Mouse (Mus musculus) forebrain, embryonic 11.5 days (tissue): ENCODE measurements at regions not wholly inside any gene's neighbourhood (a gene's known extent, or its start where the extent isn't known, plus 50 kb on each side); places are given as distances from the start of the nearest gene placed in this dataset.

ENCODE experiments used
- ATAC-seq: fragments of 200-750 bp; cut with Nextera tagmentation; replicated peaks from 2 replicates; pipeline ENCODE4 v1.8.0; 2017; ENCODE audit warnings: moderate TSS enrichment; ENCODE audit not compliant: low FRiP score
- DNase-seq: peaks from one replicate; pipeline ENCODE4 v3.0.0-alpha.2; 2017; ENCODE audit warnings: low spot score
- H3K27ac ChIP-seq: fragments of 300-500 bp; sonication (generic); 2 replicates; pipeline ENCODE4 v1.5.1; 2014; ENCODE audit warnings: low read depth, low read length
- H3K27me3 ChIP-seq: fragments of 300-500 bp; sonication (generic); 2 replicates; pipeline ENCODE4 v1.6.1; 2014; ENCODE audit warnings: mild to moderate bottlenecking, low read length, mixed read lengths; ENCODE audit not compliant: control insufficient read depth, insufficient read depth
- H3K36me3 ChIP-seq: fragments of 300-500 bp; sonication (generic); 2 replicates; pipeline ENCODE4 v1.6.1; 2014; ENCODE audit warnings: mild to moderate bottlenecking, low read length, moderate library complexity, mixed read lengths; ENCODE audit not compliant: control insufficient read depth, insufficient read depth
- H3K4me1 ChIP-seq: fragments of 300-500 bp; sonication (generic); replicated peaks from 2 replicates; pipeline ENCODE4 v1.6.1; 2014; ENCODE audit warnings: low read length, mixed read lengths; ENCODE audit not compliant: control insufficient read depth, insufficient read depth
- H3K4me2 ChIP-seq: fragments of 300-500 bp; sonication (generic); 2 replicates; pipeline ENCODE4 v1.6.1; 2014; ENCODE audit warnings: low read depth, mild to moderate bottlenecking, low read length, moderate library complexity, mixed read lengths; ENCODE audit not compliant: severe bottlenecking
- H3K4me3 ChIP-seq: fragments of 300-500 bp; sonication (generic); 2 replicates; pipeline ENCODE4 v1.5.1; 2014; ENCODE audit warnings: low read depth, low read length
- H3K9ac ChIP-seq: fragments of 300-500 bp; sonication (generic); 2 replicates; pipeline ENCODE4 v1.6.1; 2014; ENCODE audit warnings: low read length
- H3K9me3 ChIP-seq: fragments of 300-500 bp; sonication (generic); 2 replicates; pipeline ENCODE4 v1.6.1; 2016; ENCODE audit warnings: low read length, mixed read lengths; ENCODE audit not compliant: control insufficient read depth
- WGBS: fragments of 180-500 bp; shearing (Covaris S2); extraction: QIAGEN DNeasy Blood & Tissue Kit; methylation state at CpG from one replicate; pipeline ENCODE4 v1.1.7; 2014; 5-methylcytosine and 5-hydroxymethylcytosine counted together

DNA sequence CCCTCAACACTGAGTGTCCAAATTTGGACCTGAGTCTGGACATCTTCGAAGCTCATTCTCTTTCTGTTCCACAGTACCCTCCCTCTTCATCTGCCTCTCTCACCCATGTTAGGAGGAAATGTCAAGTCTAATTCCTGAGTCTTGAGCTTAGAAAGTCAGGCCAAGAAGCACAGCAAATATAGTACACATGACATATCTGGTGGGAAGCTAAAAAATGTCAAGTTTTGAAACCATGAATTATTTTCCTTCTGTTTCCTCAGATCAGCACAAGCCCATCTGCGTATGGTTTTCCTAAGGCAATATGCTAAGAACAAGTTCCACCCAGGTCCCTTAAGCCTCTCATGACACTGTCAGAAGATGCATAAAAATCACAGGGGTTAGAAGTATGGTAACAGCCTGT lies 553.6 kb upstream of the Cdh11 start:
- no peak overlapping the region for H3K4me3 ChIP-seq
- H3K9me3 ChIP-seq, result no peaks in the 10 kb centered on the region
- no peaks in the 10 kb centered on the region for H3K27me3 ChIP-seq
- H3K4me2 ChIP-seq, result no peak overlapping the region
- WGBS, result 89% methylated on average over 2 of the region's 2 CpGs
- no peak overlapping the region for H3K9ac ChIP-seq
- DNase-seq, result no peak
- no peaks in the 10 kb centered on the region for H3K4me1 ChIP-seq
- no peak overlapping the region for H3K27ac ChIP-seq
- H3K36me3 ChIP-seq, result no peaks in the 10 kb centered on the region
- no peak for ATAC-seq

DNA sequence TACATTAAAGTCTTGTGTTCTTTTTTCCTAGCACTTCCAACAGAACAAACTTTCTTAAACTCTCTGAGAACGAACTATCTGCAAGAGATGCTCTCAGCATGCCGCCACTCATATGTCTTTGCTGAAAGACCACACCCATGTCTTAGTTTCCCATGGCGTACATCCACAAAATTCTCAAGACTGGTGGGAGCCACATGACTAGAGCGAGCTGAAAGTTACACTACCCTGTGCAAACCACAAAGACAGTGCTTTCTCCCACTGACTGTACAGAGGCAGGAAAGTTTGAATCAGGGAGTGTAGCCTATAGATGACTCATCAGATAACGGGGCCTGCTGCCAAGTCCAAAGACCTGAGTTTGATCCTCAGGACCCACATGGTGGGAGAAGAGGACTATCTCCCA lies 554.5 kb upstream of the Cdh11 start:
- Histone ChIP-seq H3K9me3 (no peaks in the 10 kb centered on the region), H3K4me2 (no peak overlapping the region), H3K27me3 (no peaks in the 10 kb centered on the region), H3K4me1 (no peaks in the 10 kb centered on the region), H3K4me3 (no peak overlapping the region), H3K27ac (no peak overlapping the region), H3K9ac (no peak overlapping the region), H3K36me3 (no peaks in the 10 kb centered on the region)
- ATAC-seq (no peak), DNase-seq (no peak)
- 91% methylated on average over 5 of the region's 5 CpGs for WGBS

DNA sequence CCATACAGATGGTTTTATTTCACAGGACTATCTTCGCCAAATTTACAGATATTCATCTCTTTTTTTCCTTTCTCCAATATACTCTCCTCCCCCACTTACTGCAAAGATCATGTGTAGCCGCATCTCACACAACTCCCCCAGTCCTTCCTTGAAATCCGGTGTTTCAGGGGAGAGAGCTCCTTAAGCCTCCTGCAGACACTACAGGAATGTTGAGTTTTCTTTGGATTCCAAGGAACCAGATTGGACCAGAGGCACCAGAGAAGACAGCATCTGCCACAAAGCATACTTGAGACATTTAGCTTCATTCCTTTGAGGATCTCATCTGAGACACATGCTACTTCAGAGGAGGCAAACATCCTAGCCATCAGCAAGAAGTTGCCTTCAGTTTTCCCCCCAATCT lies 558.4 kb upstream of the Cdh11 start:
- no peak for ATAC-seq

DNA sequence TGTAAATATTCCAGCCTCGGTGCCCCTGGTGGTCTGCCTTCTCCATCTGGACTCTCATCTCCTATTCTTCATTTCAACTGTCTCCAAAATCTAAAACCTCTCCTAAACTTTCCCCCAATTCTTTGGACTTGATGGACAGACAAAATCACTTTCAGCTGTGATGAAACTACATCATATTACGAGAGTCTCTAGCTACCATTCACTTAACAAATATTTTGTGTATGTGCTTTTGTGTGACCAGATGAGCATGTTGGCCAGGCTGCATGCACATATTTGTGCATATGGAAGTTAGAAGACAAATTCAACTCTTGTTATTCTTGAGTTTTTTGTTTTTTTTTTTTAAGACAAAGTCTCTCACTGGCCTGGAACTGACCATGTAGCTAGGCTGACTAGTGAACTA lies 559.4 kb upstream of the Cdh11 start:
- no peaks in the 10 kb centered on the region for H3K27me3 ChIP-seq
- WGBS, result 78% methylated on average over 2 of the region's 2 CpGs
- no peak overlapping the region for H3K4me3 ChIP-seq

More for the DNA sequence above, 558.4 kb upstream of the Cdh11 start:
- H3K27me3 ChIP-seq, result no peaks in the 10 kb centered on the region
- WGBS, result 87% methylated on average over 3 of the region's 3 CpGs
- no peak overlapping the region for H3K4me2 ChIP-seq
- DNase-seq, result no peak
- H3K27ac ChIP-seq, result no peak overlapping the region
- no peaks in the 10 kb centered on the region for H3K36me3 ChIP-seq
- H3K9me3 ChIP-seq, result no peaks in the 10 kb centered on the region
- no peaks in the 10 kb centered on the region for H3K4me1 ChIP-seq
- no peak overlapping the region for H3K4me3 ChIP-seq
- no peak overlapping the region for H3K9ac ChIP-seq

DNA sequence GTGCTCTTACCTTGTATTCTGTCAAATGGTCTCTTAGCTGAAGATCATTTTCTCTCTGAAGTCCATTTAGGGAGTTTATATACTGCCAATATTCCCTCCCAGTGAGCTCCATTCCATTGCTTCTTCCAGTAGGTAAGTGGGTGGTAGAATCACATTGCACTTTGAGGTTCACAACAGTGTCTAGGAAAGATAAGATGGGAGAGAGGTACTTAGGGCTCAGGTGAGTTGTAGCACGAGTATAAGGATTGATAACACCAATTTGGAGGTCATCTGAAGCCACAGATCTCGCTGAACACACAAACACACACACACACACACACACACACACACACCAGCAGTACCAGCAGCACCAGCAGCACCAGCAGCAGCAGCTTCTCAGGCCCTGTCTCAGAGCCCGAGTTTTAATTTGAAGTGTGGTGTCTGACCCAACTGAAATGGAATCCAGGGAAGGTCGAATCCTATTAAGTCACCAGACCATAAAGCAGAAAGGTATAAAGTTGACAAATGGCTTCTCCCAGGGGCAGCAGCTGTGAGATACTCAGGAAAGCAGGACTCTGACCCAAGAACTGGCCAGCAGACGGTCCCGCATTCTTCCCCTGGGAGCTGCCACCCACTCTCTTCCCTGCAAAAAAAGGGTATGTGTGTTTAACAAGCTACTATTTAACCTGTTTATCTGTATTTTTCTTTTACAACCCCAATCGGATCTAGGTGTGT lies 561.9 kb upstream of the Cdh11 start:
- H3K4me1 ChIP-seq, result no peaks in the 10 kb centered on the region
- no peak for ATAC-seq
- H3K27me3 ChIP-seq, result no peaks in the 10 kb centered on the region
- H3K9ac ChIP-seq, result no peak overlapping the region
- H3K27ac ChIP-seq, result no peak overlapping the region
- no peak overlapping the region for H3K4me2 ChIP-seq
- DNase-seq, result no peak
- no peaks in the 10 kb centered on the region for H3K36me3 ChIP-seq
- H3K9me3 ChIP-seq, result no peaks in the 10 kb centered on the region
- no peak overlapping the region for H3K4me3 ChIP-seq
- WGBS, result 71% methylated on average over 7 of the region's 7 CpGs

More for the DNA sequence above, 559.4 kb upstream of the Cdh11 start:
- H3K36me3 ChIP-seq, result no peaks in the 10 kb centered on the region
- no peak overlapping the region for H3K4me2 ChIP-seq
- no peak for DNase-seq
- H3K27ac ChIP-seq, result no peak overlapping the region
- no peak overlapping the region for H3K9ac ChIP-seq
- no peaks in the 10 kb centered on the region for H3K4me1 ChIP-seq
- no peaks in the 10 kb centered on the region for H3K9me3 ChIP-seq
- no peak for ATAC-seq

DNA sequence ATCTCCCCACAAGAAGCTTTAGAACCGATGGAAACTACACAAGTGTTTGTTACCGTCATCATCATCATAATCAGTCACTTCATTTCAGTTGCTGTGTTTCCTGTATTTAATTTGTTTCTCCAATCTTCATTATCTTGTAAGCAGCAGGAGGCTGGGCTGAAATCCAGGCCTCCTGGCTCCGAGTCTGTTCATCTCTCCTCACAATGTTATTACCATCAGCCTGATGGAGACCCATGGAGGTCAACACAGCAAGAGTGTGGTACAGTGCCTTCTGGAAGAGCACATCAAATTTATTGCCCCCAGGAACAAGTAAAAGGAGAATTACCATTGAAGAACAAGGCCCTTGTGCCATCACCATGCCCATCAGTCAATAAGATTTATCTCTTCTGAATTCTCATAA lies 576.3 kb upstream of the Cdh11 start:
- H3K9ac ChIP-seq, result no peak overlapping the region
- ATAC-seq, result no peak
- 77% methylated on average over 3 of the region's 3 CpGs for WGBS
- H3K4me1 ChIP-seq, result no peaks in the 10 kb centered on the region
- no peak overlapping the region for H3K27ac ChIP-seq
- DNase-seq, result no peak
- H3K4me3 ChIP-seq, result no peak overlapping the region
- H3K4me2 ChIP-seq, result no peak overlapping the region
- no peaks in the 10 kb centered on the region for H3K9me3 ChIP-seq
- H3K36me3 ChIP-seq, result no peaks in the 10 kb centered on the region
- H3K27me3 ChIP-seq, result no peaks in the 10 kb centered on the region

DNA sequence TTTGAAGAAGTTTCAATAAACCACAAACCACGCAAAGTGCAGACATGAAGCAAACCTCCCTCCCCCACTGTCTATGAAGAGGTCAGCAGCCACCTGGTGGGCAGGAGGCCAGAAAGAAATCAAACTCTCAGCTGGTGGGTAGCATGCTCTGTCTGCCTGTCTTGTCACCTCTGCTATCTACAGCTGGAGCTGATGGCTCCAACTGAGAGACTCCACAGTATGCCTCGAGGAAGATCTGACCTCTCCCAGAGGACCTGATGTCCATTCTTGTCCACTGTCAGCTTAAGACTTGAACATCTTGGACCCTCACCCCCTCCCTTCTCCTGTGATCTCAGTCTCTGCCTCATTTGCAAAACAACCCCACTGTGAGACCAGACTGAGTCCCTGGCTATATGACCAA lies 585.0 kb upstream of the Cdh11 start:
- 56% methylated on average over 2 of the region's 2 CpGs for WGBS
- Histone ChIP-seq H3K4me3 (no peak overlapping the region), H3K9me3 (no peaks in the 10 kb centered on the region), H3K27me3 (no peaks in the 10 kb centered on the region), H3K4me2 (no peak overlapping the region), H3K4me1 (no peaks in the 10 kb centered on the region), H3K9ac (no peak overlapping the region), H3K36me3 (no peaks in the 10 kb centered on the region), H3K27ac (no peak overlapping the region)
- no peak for ATAC-seq
- DNase-seq, result no peak

DNA sequence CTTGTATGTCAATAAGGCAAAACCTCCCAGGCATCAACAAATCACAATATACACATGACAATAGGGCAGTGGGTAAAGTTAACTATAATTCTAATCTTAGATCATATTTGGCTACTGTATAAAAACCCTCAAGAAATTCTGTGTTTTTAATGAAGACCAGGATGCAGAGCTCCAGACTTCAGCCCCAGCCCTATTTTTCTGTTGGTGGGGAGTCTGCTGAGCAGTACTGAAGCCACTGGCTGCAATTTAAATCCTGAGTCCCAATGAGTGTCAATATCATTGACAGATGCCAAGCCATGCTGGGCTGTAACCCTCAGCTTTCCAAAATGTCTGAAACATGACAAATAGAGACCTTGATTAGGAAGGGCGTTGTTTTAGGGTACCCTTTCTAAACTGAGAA lies 587.6 kb upstream of the Cdh11 start:
- DNase-seq (no peak), ATAC-seq (no peak)
- no peaks in the 10 kb centered on the region for H3K27me3 ChIP-seq
- H3K36me3 ChIP-seq, result no peaks in the 10 kb centered on the region
- no peaks in the 10 kb centered on the region for H3K4me1 ChIP-seq
- WGBS, result 73% methylated on average over 1 of the region's 1 CpGs
- no peak overlapping the region for H3K4me2 ChIP-seq
- no peaks in the 10 kb centered on the region for H3K9me3 ChIP-seq
- no peak overlapping the region for H3K9ac ChIP-seq
- H3K4me3 ChIP-seq, result no peak overlapping the region
- H3K27ac ChIP-seq, result no peak overlapping the region

DNA sequence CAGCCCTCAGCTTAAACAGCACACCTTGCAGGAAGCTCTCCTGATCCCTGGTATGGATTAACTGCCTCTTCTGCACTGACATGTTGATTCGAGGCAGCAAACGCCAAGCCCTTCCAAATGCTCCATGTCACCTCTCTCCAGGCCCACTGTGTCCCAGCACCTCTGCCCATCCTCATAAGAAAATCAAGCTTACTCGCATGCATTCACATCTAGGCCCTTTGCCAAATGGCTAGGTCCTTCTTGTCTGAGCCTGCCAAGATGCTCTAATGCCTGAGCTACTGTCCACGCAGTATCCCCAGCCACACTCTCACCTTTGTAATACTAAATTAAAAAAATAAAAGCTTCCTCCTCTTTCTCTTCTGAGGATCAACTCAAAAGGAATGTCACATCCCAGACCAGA lies 588.7 kb upstream of the Cdh11 start:
- H3K27ac ChIP-seq, result no peak overlapping the region
- no peaks in the 10 kb centered on the region for H3K27me3 ChIP-seq
- no peak for ATAC-seq
- no peak overlapping the region for H3K4me3 ChIP-seq
- H3K9me3 ChIP-seq, result no peaks in the 10 kb centered on the region
- no peak overlapping the region for H3K4me2 ChIP-seq
- DNase-seq, result no peak
- H3K36me3 ChIP-seq, result no peaks in the 10 kb centered on the region
- WGBS, result 81% methylated on average over 4 of the region's 4 CpGs
- H3K9ac ChIP-seq, result no peak overlapping the region
- no peaks in the 10 kb centered on the region for H3K4me1 ChIP-seq
